Mouse (Mus musculus) CH12.LX (cell line): ENCODE data around the gene Agap3. TPM values are rescaled to one million over a fixed set of nuclear protein-coding genes. Genes with fewer than 3 reads are reported as not detected.
A peak's percentile ranks its signal among the peaks of the same experiment; 100 is the strongest.

Experiments
- DNase-seq: peaks from one replicate; pipeline ENCODE4 v3.0.0-alpha.2; 2013; ENCODE audit errors: extremely low read depth
- H3K27ac ChIP-seq: 2 replicates; pipeline ENCODE4 v1.5.1; 2012; ENCODE audit warnings: low read depth, mild to moderate bottlenecking, control low read depth, moderate library complexity; ENCODE audit not compliant: insufficient read depth
- H3K27me3 ChIP-seq: replicated peaks from 2 replicates; pipeline ENCODE3; 2012; ENCODE audit warnings: inconsistent platforms
- H3K36me3 ChIP-seq, 2 experiments: replicated peaks in 1 of 2; 2 replicates each; pipeline versions ENCODE3 to v1.6.1; 2012; ENCODE audit warnings: inconsistent platforms in 1 of 2, low read length in 1 of 2, mild to moderate bottlenecking in 1 of 2, mixed read lengths in 1 of 2, moderate library complexity in 1 of 2; ENCODE audit not compliant: control insufficient read depth in 1 of 2, insufficient read depth in 1 of 2
- H3K4me1 ChIP-seq, 2 experiments: 2 replicates each; pipeline ENCODE4 v1.6.1; 2012; ENCODE audit warnings: inconsistent platforms in 1 of 2, moderate library complexity in 1 of 2; ENCODE audit not compliant: insufficient read depth in 2 of 2, control insufficient read depth in 1 of 2
- H3K4me2 ChIP-seq: 2 replicates; pipeline ENCODE4 v1.6.1; 2012; ENCODE audit warnings: low read depth, mild to moderate bottlenecking, control low read depth; ENCODE audit not compliant: poor library complexity, insufficient read depth, severe bottlenecking
- H3K4me3 ChIP-seq, 3 experiments: fragments of 150-350 bp in 1 of 3; sonication (generic) in 1 of 3; replicated peaks in 1 of 3; 2 replicates each; pipeline versions ENCODE3 to v1.5.1; 2011 to 2012; ENCODE audit warnings: low read depth in 2 of 3, low read length in 2 of 3, mild to moderate bottlenecking in 2 of 3, moderate library complexity in 2 of 3, control low read depth in 1 of 3, improper control_type of control experiment in 1 of 3, inconsistent platforms in 1 of 3, mixed read lengths in 1 of 3; ENCODE audit not compliant: poor library complexity in 1 of 3
- H3K79me2 ChIP-seq: replicated peaks from 2 replicates; pipeline ENCODE4 v1.6.1; 2012; ENCODE audit warnings: mild to moderate bottlenecking, moderate library complexity; ENCODE audit not compliant: control insufficient read depth, poor library complexity, insufficient read depth, severe bottlenecking; ENCODE audit errors: extremely low read depth
- H3K9ac ChIP-seq: 2 replicates; pipeline ENCODE4 v1.6.1; 2012; ENCODE audit warnings: low read depth, mild to moderate bottlenecking, control low read depth, moderate library complexity; ENCODE audit not compliant: insufficient read depth
- H3K9me3 ChIP-seq: replicated peaks from 2 replicates; pipeline ENCODE3; 2012; ENCODE audit warnings: low read length, inconsistent platforms, mixed read lengths
- BHLHE40 ChIP-seq: IDR thresholded peaks from 2 replicates; pipeline ENCODE4 v1.6.1; 2011; ENCODE audit warnings: mild to moderate bottlenecking, low read depth, low read length, improper control_type of control experiment
- CHD1 ChIP-seq: IDR thresholded peaks from 2 replicates; pipeline ENCODE4 v1.6.1; 2012; ENCODE audit warnings: low read depth, low read length, improper control_type of control experiment, inconsistent platforms
- ELF1 ChIP-seq: IDR thresholded peaks from 2 replicates; pipeline ENCODE4 v1.6.1; 2014; ENCODE audit warnings: low read depth, mild to moderate bottlenecking, inconsistent platforms, low read length, improper control_type of control experiment
- EP300 ChIP-seq: IDR thresholded peaks from 2 replicates; pipeline ENCODE4 v1.6.1; 2011; ENCODE audit warnings: low read length, improper control_type of control experiment
- ETS1 ChIP-seq: conservative IDR thresholded peaks from 2 replicates; pipeline ENCODE4 v1.6.1; 2012; ENCODE audit warnings: low read depth, mild to moderate bottlenecking, inconsistent platforms, low read length, improper control_type of control experiment, moderate library complexity
- MAFK ChIP-seq: IDR thresholded peaks from 2 replicates; pipeline ENCODE4 v1.6.1; 2011; ENCODE audit warnings: low read length, improper control_type of control experiment; ENCODE audit not compliant: insufficient replicate concordance
- MYC ChIP-seq: IDR thresholded peaks from 2 replicates; pipeline ENCODE4 v1.6.1; 2011; ENCODE audit warnings: low read depth, mild to moderate bottlenecking, improper control_type of control experiment, low read length
- POLR2A ChIP-seq: IDR thresholded peaks from 2 replicates; pipeline ENCODE4 v1.6.1; 2011; ENCODE audit warnings: low read depth, mild to moderate bottlenecking, improper control_type of control experiment, low read length
- SIN3A ChIP-seq: IDR thresholded peaks from 2 replicates; pipeline ENCODE4 v1.6.1; 2012; ENCODE audit warnings: low read length, improper control_type of control experiment, inconsistent platforms
- USF1 ChIP-seq: IDR thresholded peaks from 2 replicates; pipeline ENCODE4 v1.6.1; 2014; ENCODE audit warnings: low read depth, mild to moderate bottlenecking, inconsistent platforms, low read length, improper control_type of control experiment
- ZMIZ1 ChIP-seq: IDR thresholded peaks from 2 replicates; pipeline ENCODE4 v1.6.1; 2012; ENCODE audit warnings: low read depth, mild to moderate bottlenecking, inconsistent platforms, low read length, improper control_type of control experiment
- ZNF384 ChIP-seq: IDR thresholded peaks from 2 replicates; pipeline ENCODE4 v1.6.1; 2012; ENCODE audit warnings: low read depth, low read length, improper control_type of control experiment, inconsistent platforms
- dilution Hi-C: fragments of 300-500 bp; cut with MboI; formaldehyde crosslinking; loops from 2 replicates; pipeline ENCODE4 v1.14.3; 2020; ENCODE audit warnings: low sequenced_read_pairs; ENCODE audit not compliant: extremely low pct_unique_long_range_greater_than_20kb, extremely low pct_ligation_motif_present
- in situ Hi-C: fragments of 300-500 bp; cut with MboI; formaldehyde crosslinking; loops from 3 replicates; pipeline ENCODE4 v1.14.3; 2019; ENCODE audit warnings: low sequenced_read_pairs, low pct_ligation_motif_present, low pct_unique_long_range_greater_than_20kb, mixed read lengths
- polyA plus RNA-seq: library from polyadenylated mRNA; unstranded; fragments of >175 nt; gene quantifications from 2 replicates; pipeline ENCODE4 v1.2.1, GENCODE M21; 2012; ENCODE audit warnings: low read depth; ENCODE audit not compliant: insufficient read length
- total RNA-seq, 2 experiments: library from RNA; depleted of rRNA; stranded (reverse); fragments of 300-350 nt in 1 of 2; fragments of >200 nt in 1 of 2; gene quantifications; 2 replicates each; pipeline ENCODE4 v1.2.3; 2012 to 2014

Gene Agap3
- total and polyA plus RNA-seq, 3 experiments = 15.4 to 43.5 (median 38.0) TPM

- dilution Hi-C loops = no loop called here
- Histone ChIP-seq H3K4me1 (peaks cover 7 to 9% of the 10 kb centered on the region in 2 experiments), H3K9me3 (no peaks in the 10 kb centered on the region), H3K4me3 (peak overlapping the region in 1 of 3 experiments; percentile 21), H3K4me2 (no peak overlapping the region), H3K79me2 (no peaks in the 10 kb centered on the region), H3K36me3 (no peaks in the 10 kb centered on the region), H3K27me3 (peaks cover 54% of the 10 kb centered on the region), H3K9ac (no peak overlapping the region), H3K27ac (no peak overlapping the region)
- TF ChIP-seq SIN3A (no peak), CHD1 (no peak), ELF1 (no peak), EP300 (no peak), ZNF384 (no peak)
- no peak for DNase-seq
- in situ Hi-C loops = loop anchor here (10.0 kb wide), 1 partner anchor 117 kb away; no protein-coding TSS in a partner anchor
Observed at GRCm38 (mm10) chr5:24537618-24538017, 85.6 kb downstream of the Agap3 start.

GRCm38 (mm10) chr5:24539571-24540296 lies 87.8 kb downstream of the Agap3 start:
- Histone ChIP-seq H3K4me2 (no peak overlapping the region), H3K9me3 (no peaks in the 10 kb centered on the region), H3K27ac (no peak overlapping the region), H3K36me3 (no peaks in the 10 kb centered on the region), H3K4me3 (no peak overlapping the region), H3K79me2 (no peaks in the 10 kb centered on the region), H3K9ac (no peak overlapping the region), H3K27me3 (peaks cover 48% of the 10 kb centered on the region), H3K4me1 (peaks cover 7 to 9% of the 10 kb centered on the region in 2 experiments)
- dilution Hi-C loops = no loop called here
- TF ChIP-seq USF1 (no peak), ETS1 (no peak), MAFK (no peak), BHLHE40 (no peak), CHD1 (no peak), EP300 (no peak), POLR2A (no peak), MYC (no peak), ZMIZ1 (no peak), ELF1 (no peak)
- no peak for DNase-seq
- in situ Hi-C loops = loop anchor here (10.0 kb wide), 1 partner anchor 115 kb away; no protein-coding TSS in a partner anchor
